Mouse (Mus musculus) hindbrain, embryonic 11.5 days (tissue): ENCODE results near the gene Il2rg. TPM values are rescaled to one million over a fixed set of nuclear protein-coding genes. Genes with fewer than 3 reads are reported as not detected.
A peak's percentile ranks its signal among the peaks of the same experiment; 100 is the strongest.

ENCODE experiments used
- ATAC-seq: fragments of 200-750 bp; cut with Nextera tagmentation; 2 replicates; pipeline ENCODE4 v1.8.0; 2017; ENCODE audit warnings: mild to moderate bottlenecking, moderate TSS enrichment, moderate library complexity; ENCODE audit not compliant: low FRiP score
- DNase-seq: peaks from one replicate; pipeline ENCODE4 v3.0.0-alpha.2; 2015; ENCODE audit warnings: low spot score
- H3K27ac ChIP-seq: fragments of 300-500 bp; sonication (generic); 2 replicates; pipeline ENCODE4 v1.5.1; 2014; ENCODE audit warnings: mild to moderate bottlenecking, low read depth, low read length
- H3K27me3 ChIP-seq: fragments of 300-500 bp; sonication (generic); 2 replicates; pipeline ENCODE4 v1.6.1; 2014; ENCODE audit warnings: mild to moderate bottlenecking, low read length, moderate library complexity, mixed read lengths; ENCODE audit not compliant: control insufficient read depth, insufficient read depth
- H3K36me3 ChIP-seq: fragments of 300-500 bp; sonication (generic); 2 replicates; pipeline ENCODE4 v1.6.1; 2014; ENCODE audit warnings: mild to moderate bottlenecking, low read length, moderate library complexity, mixed read lengths; ENCODE audit not compliant: control insufficient read depth, insufficient read depth
- H3K4me1 ChIP-seq: fragments of 300-500 bp; sonication (generic); replicated peaks from 2 replicates; pipeline ENCODE4 v1.6.1; 2014; ENCODE audit warnings: low read length, mixed read lengths; ENCODE audit not compliant: control insufficient read depth, insufficient read depth
- H3K4me2 ChIP-seq: fragments of 300-500 bp; sonication (generic); replicated peaks from 2 replicates; pipeline ENCODE4 v1.6.1; 2014; ENCODE audit warnings: mild to moderate bottlenecking, low read depth, low read length
- H3K4me3 ChIP-seq: fragments of 300-500 bp; sonication (generic); 2 replicates; pipeline ENCODE4 v1.5.1; 2014; ENCODE audit warnings: low read depth, low read length
- H3K9ac ChIP-seq: fragments of 300-500 bp; sonication (generic); 2 replicates; pipeline ENCODE4 v1.6.1; 2014; ENCODE audit warnings: low read depth, low read length
- H3K9me3 ChIP-seq: fragments of 300-500 bp; sonication (generic); 2 replicates; pipeline ENCODE4 v1.6.1; 2016; ENCODE audit warnings: low read length; ENCODE audit not compliant: control insufficient read depth
- WGBS: fragments of 180-500 bp; shearing (Covaris S2); extraction: QIAGEN DNeasy Blood & Tissue Kit; methylation state at CpG from one replicate; pipeline ENCODE4 v1.1.7; 2014; 5-methylcytosine and 5-hydroxymethylcytosine counted together
- polyA plus RNA-seq: library from polyadenylated mRNA; unstranded; fragments of >200 nt; fragmentation: Nextera tagmentation; extraction: Ambion mirVana; gene quantifications from 2 replicates; pipeline ENCODE4 v1.2.1, GENCODE M21; 2014

The Il2rg gene
- polyA plus RNA-seq, 1 experiment from 2014 or later: 3.6 TPM

DNA sequence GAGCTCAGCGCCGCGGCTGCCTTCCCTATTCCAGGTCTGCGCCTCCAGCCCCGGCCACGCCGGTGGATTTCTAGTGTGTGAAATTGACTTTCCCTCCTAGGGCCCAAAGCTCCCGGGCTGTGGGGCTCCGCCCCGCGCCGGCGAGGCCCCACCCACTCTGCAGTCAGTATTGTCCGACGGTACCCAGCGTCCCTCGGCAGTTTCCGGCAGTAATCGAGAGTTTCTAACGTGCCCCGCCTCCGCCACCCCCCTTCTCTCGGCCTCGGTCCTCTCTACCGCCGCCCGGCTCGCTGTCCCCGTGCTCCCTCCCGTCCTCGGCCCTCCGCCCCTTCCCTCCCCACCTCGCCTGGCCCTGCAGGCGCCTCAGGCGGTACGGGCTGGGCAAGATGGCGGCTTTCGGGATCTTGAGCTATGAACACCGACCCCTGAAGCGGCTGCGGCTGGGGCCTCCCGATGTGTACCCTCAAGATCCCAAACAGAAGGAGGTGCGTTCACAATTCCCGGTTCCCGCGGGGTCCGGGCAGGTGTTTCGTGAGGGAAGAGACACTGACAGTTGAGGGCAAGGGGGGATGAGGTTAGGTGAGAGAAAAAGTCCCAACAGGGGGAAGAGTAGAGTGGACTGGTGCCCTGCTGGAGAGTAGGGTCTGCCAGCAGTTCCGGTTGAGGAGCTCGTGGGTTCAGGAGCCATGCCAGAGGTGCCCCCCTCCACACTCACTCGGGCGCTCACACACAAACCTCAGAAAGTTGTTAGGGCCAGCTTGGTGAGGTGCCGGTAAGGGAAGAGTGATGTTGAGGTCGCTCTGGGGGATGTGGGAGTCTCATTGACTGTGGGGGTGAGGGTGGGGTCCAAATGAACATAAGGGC lies 6.1 kb upstream of the Il2rg start, which contains the start of gene Med12:
TSS of gene Med12 (plus strand) at position 156 of the 864 bp plus-strand sequence.
- Histone ChIP-seq H3K36me3 (no peaks in the 10 kb centered on the region), H3K27ac (peak within 1 kb of the TSS; percentile 58), H3K9me3 (no peaks in the 10 kb centered on the region), H3K9ac (peak within 1 kb of the TSS; percentile 64), H3K4me2 (peak within 1 kb of the TSS; percentile 44), H3K4me3 (peak within 1 kb of the TSS; percentile 51), H3K27me3 (no peaks in the 10 kb centered on the region), H3K4me1 (no peaks in the 10 kb centered on the region)
- WGBS: 14% methylated on average over 47 of the region's 54 CpGs
- peak; percentile 87 for DNase-seq
- peak; percentile 99 for ATAC-seq

DNA sequence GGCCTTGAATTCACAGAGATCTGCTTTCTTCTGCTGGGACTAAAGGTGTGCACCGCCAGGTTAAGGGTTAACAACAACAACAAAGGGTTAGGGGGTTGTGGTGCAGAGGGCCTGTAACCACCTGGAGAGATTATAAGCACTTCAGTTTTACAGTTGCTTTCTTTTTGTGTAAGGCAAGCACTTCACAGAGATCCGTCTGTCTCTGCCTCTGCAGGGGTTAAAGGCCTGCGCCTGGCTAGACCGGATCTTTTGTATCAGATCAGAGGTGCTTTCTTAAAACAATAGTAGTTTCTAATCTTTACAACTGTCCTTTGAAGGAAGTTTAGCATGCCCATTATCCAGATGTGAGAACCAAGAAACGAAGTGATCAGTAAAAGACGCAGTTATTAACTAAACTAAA lies 5.4 kb upstream of the Il2rg start:
- Histone ChIP-seq H3K4me1 (no peaks in the 10 kb centered on the region), H3K27ac (no peak overlapping the region), H3K36me3 (no peaks in the 10 kb centered on the region), H3K4me2 (peak overlapping the region; percentile 6; the same call in 1 of the 2 replicates), H3K4me3 (peak overlapping the region; percentile 51), H3K9me3 (no peaks in the 10 kb centered on the region), H3K27me3 (no peaks in the 10 kb centered on the region), H3K9ac (0 out of 2 replicates have a peak overlapping the region, but pooled peaks have one; percentile 5)
- ATAC-seq (0 out of 2 replicates have a peak, but pooled peaks have one; percentile 4), DNase-seq (no peak)
- WGBS: 17% methylated on average over 6 of the region's 6 CpGs

DNA sequence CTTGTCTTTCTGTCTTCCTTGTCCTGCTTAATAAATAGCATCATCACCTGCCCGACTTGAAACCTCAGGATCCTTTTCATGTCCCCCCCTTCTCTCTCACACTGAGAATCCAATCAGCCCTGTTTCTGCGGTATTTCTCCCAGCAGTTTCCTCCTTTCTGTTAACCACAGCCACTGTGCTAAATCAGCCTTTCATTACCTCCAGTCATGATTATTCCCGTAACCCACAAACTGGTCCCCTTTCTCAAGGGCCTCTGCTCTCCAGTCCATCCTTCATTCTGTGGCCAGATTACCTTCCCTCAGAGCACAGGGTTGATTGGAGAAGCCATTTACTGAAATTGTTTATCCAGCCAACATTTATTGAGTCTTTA lies 685 bp upstream of the Il2rg start, which contains the start of gene Gm20489:
TSS of gene Gm20489 (minus strand) at position 269 of the 370 bp plus-strand sequence.
- DNase-seq (no peak), ATAC-seq (no peak)
- H3K4me2 ChIP-seq: no peak within 1 kb of the TSS
- H3K9me3 ChIP-seq: no peaks in the 10 kb centered on the region
- H3K27ac ChIP-seq: no peak within 1 kb of the TSS
- no peaks in the 10 kb centered on the region for H3K36me3 ChIP-seq
- no peaks in the 10 kb centered on the region for H3K27me3 ChIP-seq
- H3K4me3 ChIP-seq: no peak within 1 kb of the TSS
- no peak within 1 kb of the TSS for H3K9ac ChIP-seq
- 70% methylated on average over 3 of the region's 3 CpGs for WGBS
- no peaks in the 10 kb centered on the region for H3K4me1 ChIP-seq

DNA sequence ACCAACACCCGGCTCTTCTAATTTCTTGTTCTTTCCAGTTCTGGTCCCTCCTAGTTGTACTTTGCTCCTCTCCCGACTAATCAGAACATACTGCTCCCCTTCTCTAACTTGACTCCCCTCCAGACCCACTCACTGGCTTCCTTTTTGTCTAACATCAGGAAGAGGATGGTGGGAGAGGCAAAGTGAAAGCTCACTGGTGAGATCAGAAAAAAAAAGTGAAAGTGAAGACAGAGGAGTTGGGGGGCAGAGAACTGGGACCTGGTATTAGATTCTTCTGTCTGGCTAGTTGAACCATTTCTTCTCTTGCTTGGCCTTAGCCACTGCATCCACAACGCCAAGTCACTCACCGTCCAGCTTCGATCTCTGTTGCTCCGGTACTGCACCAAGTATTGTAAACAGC lies 1.4 kb downstream of the Il2rg start:
- Histone ChIP-seq H3K27me3 (no peaks in the 10 kb centered on the region), H3K4me1 (no peaks in the 10 kb centered on the region), H3K4me3 (no peak overlapping the region), H3K9me3 (no peaks in the 10 kb centered on the region), H3K36me3 (no peaks in the 10 kb centered on the region), H3K9ac (no peak overlapping the region), H3K27ac (no peak overlapping the region), H3K4me2 (no peak overlapping the region)
- DNase-seq (no peak), ATAC-seq (no peak)
- WGBS: 89% methylated on average over 6 of the region's 6 CpGs

DNA sequence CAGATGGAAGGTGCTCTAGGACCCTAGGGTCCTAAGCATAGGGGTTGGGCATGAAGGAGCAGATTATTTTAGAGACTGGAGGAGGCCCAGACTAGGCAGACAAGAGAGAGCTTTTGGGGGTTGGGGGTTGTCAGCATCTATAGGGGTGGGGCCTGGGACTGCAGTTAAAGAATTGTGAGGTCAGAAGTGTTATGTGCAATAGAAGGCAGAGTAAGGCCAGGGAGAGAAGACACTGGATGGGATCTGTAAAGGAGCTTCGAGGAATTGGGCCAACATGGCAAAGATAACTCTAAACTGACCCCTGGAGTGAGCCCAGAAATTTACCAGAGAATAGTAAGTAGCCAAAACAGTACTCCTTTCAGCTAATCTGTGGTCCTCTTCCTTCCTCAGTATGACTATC lies 4.2 kb downstream of the Il2rg start, which contains the start of gene Gm614:
TSS of gene Gm614 (minus strand) at position 101 of the 400 bp plus-strand sequence.
- H3K27me3 ChIP-seq: no peaks in the 10 kb centered on the region
- ATAC-seq: no peak
- H3K4me3 ChIP-seq: no peak within 1 kb of the TSS
- no peaks in the 10 kb centered on the region for H3K36me3 ChIP-seq
- H3K9ac ChIP-seq: no peak within 1 kb of the TSS
- no peak within 1 kb of the TSS for H3K27ac ChIP-seq
- WGBS: 93% methylated on average over 1 of the region's 1 CpGs
- H3K4me1 ChIP-seq: no peaks in the 10 kb centered on the region; the same call in 1 of the 2 replicates
- DNase-seq: no peak
- no peak within 1 kb of the TSS for H3K4me2 ChIP-seq
- H3K9me3 ChIP-seq: no peaks in the 10 kb centered on the region

DNA sequence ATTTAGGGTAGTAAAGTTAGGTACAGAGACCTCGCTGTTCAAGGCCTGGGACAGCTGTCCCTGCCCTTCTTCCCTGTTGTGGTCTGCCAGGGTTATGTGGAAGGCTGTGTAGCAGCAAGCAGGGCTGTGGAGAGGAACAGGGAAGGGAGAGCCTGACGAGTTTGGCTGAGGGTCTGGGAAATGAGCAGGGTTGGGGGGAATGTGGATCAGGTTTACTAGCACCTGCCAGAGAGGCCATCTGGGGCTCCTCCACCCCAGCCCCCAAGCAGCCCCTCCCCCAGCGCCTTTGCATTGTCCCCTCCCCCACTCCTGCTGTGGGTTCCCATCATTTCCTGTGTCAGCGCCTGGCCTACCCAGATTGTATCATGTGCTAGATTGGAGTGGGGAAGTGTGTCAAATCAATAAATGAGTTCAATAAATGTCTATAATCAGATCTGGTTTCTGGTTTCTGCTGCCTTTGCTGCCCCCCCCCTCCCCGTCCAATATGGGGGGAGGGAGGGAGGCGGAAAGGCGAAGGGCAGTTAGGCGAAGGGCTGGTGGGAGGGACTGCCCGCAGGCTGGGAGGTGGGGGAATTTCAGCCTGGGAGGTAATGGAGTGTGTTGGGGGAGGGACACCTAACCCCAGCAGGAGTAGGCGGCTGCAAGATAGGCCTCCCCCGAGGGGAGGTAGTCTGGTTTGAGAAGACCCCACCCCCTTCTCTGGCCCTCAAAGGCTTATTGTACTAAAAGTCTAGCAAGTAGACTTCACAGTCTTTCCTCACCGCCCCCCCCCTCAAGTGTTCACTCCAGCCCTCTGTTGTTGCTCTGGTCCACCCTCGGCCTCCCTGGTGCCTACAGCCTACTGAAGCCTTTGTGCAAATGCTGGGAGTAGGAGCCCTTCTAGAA lies 7.4 kb downstream of the Il2rg start:
- WGBS: 17% methylated on average over 8 of the region's 13 CpGs
- no peak overlapping the region for H3K4me3 ChIP-seq

DNA sequence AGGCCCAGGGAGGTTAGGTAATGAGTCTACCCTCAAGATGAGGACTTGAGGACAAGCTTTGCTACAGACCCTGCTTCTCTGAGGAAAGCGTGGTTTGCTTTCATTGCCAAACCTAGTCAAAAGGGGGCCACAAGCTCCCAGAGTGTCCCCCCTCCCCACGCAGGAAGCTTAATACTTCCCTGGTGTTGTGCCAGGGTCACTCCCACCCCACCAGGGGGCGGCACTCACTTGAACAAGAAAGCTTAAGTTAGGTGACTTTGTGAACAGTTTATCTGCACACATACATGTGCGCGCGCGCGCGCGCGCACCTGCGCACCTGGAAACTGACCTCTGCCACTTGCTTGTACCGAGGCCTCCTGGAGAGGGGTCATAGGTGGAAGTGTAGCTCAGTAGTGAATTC lies 11.5 kb downstream of the Il2rg start:
- DNase-seq (peak; percentile 9), ATAC-seq (no peak)
- H3K4me3 ChIP-seq: no peak overlapping the region
- no peak overlapping the region for H3K9ac ChIP-seq
- H3K27ac ChIP-seq: no peak overlapping the region
- no peaks in the 10 kb centered on the region for H3K9me3 ChIP-seq
- no peak overlapping the region for H3K4me2 ChIP-seq
- no peaks in the 10 kb centered on the region; the same call in 1 of the 2 replicates for H3K4me1 ChIP-seq
- H3K36me3 ChIP-seq: no peaks in the 10 kb centered on the region
- no peaks in the 10 kb centered on the region for H3K27me3 ChIP-seq
- WGBS: 86% methylated on average over 13 of the region's 13 CpGs

More for the DNA sequence above, 7.4 kb downstream of the Il2rg start:
- Histone ChIP-seq H3K9ac (no peak overlapping the region), H3K27ac (peak overlapping the region; percentile 81), H3K9me3 (no peaks in the 10 kb centered on the region), H3K27me3 (no peaks in the 10 kb centered on the region), H3K36me3 (no peaks in the 10 kb centered on the region), H3K4me1 (no peaks in the 10 kb centered on the region; the same call in 1 of the 2 replicates), H3K4me2 (no peak overlapping the region)
- ATAC-seq (peak; percentile 85), DNase-seq (peak; percentile 58)

DNA sequence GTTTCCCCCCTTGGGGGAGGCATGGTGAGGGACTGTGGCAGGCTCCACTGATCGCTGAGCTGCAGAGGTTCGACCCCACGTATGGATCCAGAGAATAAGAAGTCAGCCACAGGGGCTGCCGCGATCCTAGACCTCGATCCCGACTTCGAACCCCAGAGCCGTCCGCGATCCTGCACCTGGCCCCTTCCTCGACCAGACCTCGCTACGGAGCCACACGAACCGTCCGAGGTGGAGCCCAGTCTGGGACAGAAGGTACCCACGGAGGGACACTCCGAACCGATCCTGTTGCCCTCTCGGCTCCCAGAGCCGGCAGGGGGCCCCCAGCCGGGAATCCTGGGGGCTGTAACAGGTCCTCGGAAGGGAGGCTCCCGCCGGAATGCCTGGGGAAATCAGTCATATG lies 13.3 kb downstream of the Il2rg start:
- Histone ChIP-seq H3K36me3 (no peaks in the 10 kb centered on the region), H3K4me2 (peak overlapping the region; percentile 67), H3K4me1 (no peaks in the 10 kb centered on the region), H3K9ac (peak overlapping the region; percentile 53), H3K4me3 (peak overlapping the region; percentile 45), H3K27ac (no peak overlapping the region), H3K27me3 (no peaks in the 10 kb centered on the region), H3K9me3 (no peaks in the 10 kb centered on the region)
- DNase-seq (peak; percentile 22), ATAC-seq (peak; percentile 42; the same call in 1 of the 2 replicates)
- WGBS: 12% methylated on average over 25 of the region's 26 CpGs
